Mouse (Mus musculus) liver, embryonic 15.5 days (tissue): ENCODE data around the gene Tmem108. TPM values are rescaled to one million over a fixed set of nuclear protein-coding genes. Genes with fewer than 3 reads are reported as not detected.
A peak's percentile ranks its signal among the peaks of the same experiment; 100 is the strongest.

Experiments used
- ATAC-seq: fragments of 200-750 bp; cut with Nextera tagmentation; 2 replicates; pipeline ENCODE4 v1.8.0; 2017; ENCODE audit warnings: moderate number of reproducible peaks, mild to moderate bottlenecking, moderate library complexity; ENCODE audit not compliant: insufficient read depth
- H3K27ac ChIP-seq: fragments of 300-500 bp; sonication (generic); replicated peaks from 2 replicates; pipeline ENCODE4 v1.5.1; 2015; ENCODE audit warnings: mild to moderate bottlenecking, inconsistent platforms
- H3K27me3 ChIP-seq: fragments of 300-500 bp; sonication (generic); 2 replicates; pipeline ENCODE4 v1.6.1; 2015; ENCODE audit warnings: mild to moderate bottlenecking, inconsistent platforms
- H3K36me3 ChIP-seq: fragments of 300-500 bp; sonication (generic); replicated peaks from 2 replicates; pipeline ENCODE4 v1.6.1; 2015; ENCODE audit warnings: moderate library complexity, mild to moderate bottlenecking, inconsistent platforms
- H3K4me1 ChIP-seq: fragments of 300-500 bp; sonication (generic); replicated peaks from 2 replicates; pipeline ENCODE4 v1.6.1; 2015; ENCODE audit warnings: inconsistent platforms
- H3K4me2 ChIP-seq: fragments of 300-500 bp; sonication (generic); 2 replicates; pipeline ENCODE4 v1.6.1; 2015; ENCODE audit warnings: moderate library complexity, mild to moderate bottlenecking, inconsistent platforms
- H3K4me3 ChIP-seq: fragments of 300-500 bp; sonication (generic); replicated peaks from 2 replicates; pipeline ENCODE4 v1.5.1; 2015; ENCODE audit warnings: mild to moderate bottlenecking, inconsistent platforms
- H3K9ac ChIP-seq: fragments of 300-500 bp; sonication (generic); 2 replicates; pipeline ENCODE4 v1.6.1; 2015; ENCODE audit warnings: moderate library complexity, mild to moderate bottlenecking, inconsistent platforms
- H3K9me3 ChIP-seq: fragments of 300-500 bp; sonication (generic); replicated peaks from 2 replicates; pipeline ENCODE4 v1.6.1; 2016; ENCODE audit warnings: inconsistent platforms
- WGBS: fragments of 180-500 bp; shearing (Covaris S2); methylation state at CpG from one replicate; pipeline ENCODE4 v1.1.7; 2015; ENCODE audit warnings: mixed read lengths; ENCODE audit not compliant: insufficient replicate concordance; 5-methylcytosine and 5-hydroxymethylcytosine counted together
- polyA plus RNA-seq: library from polyadenylated mRNA; unstranded; fragments of >200 nt; fragmentation: Nextera tagmentation; extraction: Ambion mirVana; gene quantifications from 2 replicates; pipeline ENCODE4 v1.2.1, GENCODE M21; 2015

Gene Tmem108
- polyA plus RNA-seq, 1 experiment from 2014 or later = 1.1 TPM

GRCm38 (mm10) chr9:103494346-103495020, 267.2 kb downstream of the Tmem108 start:
- Histone ChIP-seq H3K27ac (no peak overlapping the region), H3K27me3 (no peaks in the 10 kb centered on the region), H3K9ac (no peak overlapping the region), H3K36me3 (no peaks in the 10 kb centered on the region), H3K9me3 (no peaks in the 10 kb centered on the region), H3K4me1 (no peaks in the 10 kb centered on the region), H3K4me3 (no peak overlapping the region), H3K4me2 (no peak overlapping the region)
- WGBS = 40% methylated on average over 7 of the region's 7 CpGs
- 0 out of 2 replicates have a peak, but pooled peaks have one; percentile 5 for ATAC-seq

GRCm38 (mm10) chr9:103491985-103492384, 269.7 kb downstream of the Tmem108 start:
- Histone ChIP-seq H3K4me1 (no peaks in the 10 kb centered on the region), H3K9me3 (no peaks in the 10 kb centered on the region), H3K27ac (no peak overlapping the region), H3K27me3 (no peaks in the 10 kb centered on the region), H3K9ac (no peak overlapping the region), H3K4me2 (no peak overlapping the region), H3K4me3 (no peak overlapping the region), H3K36me3 (no peaks in the 10 kb centered on the region)
- WGBS = 66% methylated on average over 8 of the region's 8 CpGs
- no peak for ATAC-seq

- 16% methylated on average over 2 of the region's 2 CpGs for WGBS
- H3K36me3 ChIP-seq = no peaks in the 10 kb centered on the region
- ATAC-seq = 0 out of 2 replicates have a peak, but pooled peaks have one; percentile 14
- no peak overlapping the region for H3K4me2 ChIP-seq
- no peaks in the 10 kb centered on the region for H3K4me1 ChIP-seq
- H3K9ac ChIP-seq = no peak overlapping the region
- H3K4me3 ChIP-seq = no peak overlapping the region
- no peaks in the 10 kb centered on the region for H3K27me3 ChIP-seq
- H3K27ac ChIP-seq = no peak overlapping the region
- H3K9me3 ChIP-seq = no peaks in the 10 kb centered on the region
Observed at GRCm38 (mm10) chr9:103490439-103490838, 271.2 kb downstream of the Tmem108 start.

GRCm38 (mm10) chr9:103489883-103490282, 271.8 kb downstream of the Tmem108 start:
- no peak overlapping the region for H3K27ac ChIP-seq
- H3K36me3 ChIP-seq = no peaks in the 10 kb centered on the region
- H3K4me3 ChIP-seq = no peak overlapping the region
- no peaks in the 10 kb centered on the region for H3K27me3 ChIP-seq
- H3K9me3 ChIP-seq = no peaks in the 10 kb centered on the region
- ATAC-seq = no peak
- no peak overlapping the region for H3K9ac ChIP-seq
- 47% methylated on average over 4 of the region's 4 CpGs for WGBS
- H3K4me2 ChIP-seq = no peak overlapping the region
- H3K4me1 ChIP-seq = no peaks in the 10 kb centered on the region

GRCm38 (mm10) chr9:103489096-103489495, 272.5 kb downstream of the Tmem108 start:
- Histone ChIP-seq H3K36me3 (no peaks in the 10 kb centered on the region), H3K9me3 (no peaks in the 10 kb centered on the region), H3K4me1 (no peaks in the 10 kb centered on the region), H3K27me3 (no peaks in the 10 kb centered on the region), H3K9ac (no peak overlapping the region), H3K4me2 (no peak overlapping the region), H3K27ac (no peak overlapping the region), H3K4me3 (no peak overlapping the region)
- 35% methylated on average over 7 of the region's 7 CpGs for whole genome bisulfite sequencing
- ATAC-seq = peak; percentile 7; the same call in 1 of the 2 replicates

- Histone ChIP-seq H3K9ac (no peak overlapping the region), H3K4me2 (no peak overlapping the region), H3K36me3 (no peaks in the 10 kb centered on the region), H3K4me1 (0 out of 2 replicates have a peak, but pooled peaks cover 2% of the 10 kb centered on the region), H3K27me3 (no peaks in the 10 kb centered on the region), H3K4me3 (no peak overlapping the region), H3K27ac (no peak overlapping the region), H3K9me3 (no peaks in the 10 kb centered on the region)
- ATAC-seq = no peak
- 27% methylated on average over 6 of the region's 6 CpGs for WGBS
Observed at GRCm38 (mm10) chr9:103486262-103486661, 275.4 kb downstream of the Tmem108 start.

- H3K9ac ChIP-seq = no peak overlapping the region
- no peak for ATAC-seq
- no peaks in the 10 kb centered on the region for H3K27me3 ChIP-seq
- H3K4me3 ChIP-seq = no peak overlapping the region
- no peaks in the 10 kb centered on the region for H3K9me3 ChIP-seq
- peaks cover 8% of the 10 kb centered on the region; the same call in 1 of the 2 replicates for H3K4me1 ChIP-seq
- no peak overlapping the region for H3K27ac ChIP-seq
- no peaks in the 10 kb centered on the region for H3K36me3 ChIP-seq
- 5% methylated on average over 8 of the region's 8 CpGs for WGBS
- no peak overlapping the region for H3K4me2 ChIP-seq
Observed at GRCm38 (mm10) chr9:103485606-103486005, 276.0 kb downstream of the Tmem108 start.

- WGBS = 45% methylated on average over 8 of the region's 8 CpGs
- H3K36me3 ChIP-seq = no peaks in the 10 kb centered on the region
- no peaks in the 10 kb centered on the region for H3K9me3 ChIP-seq
- H3K4me2 ChIP-seq = no peak overlapping the region
- H3K9ac ChIP-seq = no peak overlapping the region
- H3K27me3 ChIP-seq = no peaks in the 10 kb centered on the region
- no peak; the same call in 1 of the 2 replicates for ATAC-seq
- no peak overlapping the region for H3K4me3 ChIP-seq
- H3K27ac ChIP-seq = no peak overlapping the region
- peaks cover 8% of the 10 kb centered on the region; the same call in 1 of the 2 replicates for H3K4me1 ChIP-seq
Observed at GRCm38 (mm10) chr9:103480603-103481220, 280.9 kb downstream of the Tmem108 start.

GRCm38 (mm10) chr9:103480044-103480576, 281.5 kb downstream of the Tmem108 start, which contains the start of gene Bfsp2:
TSS of gene Bfsp2 (minus strand) at chr9:103480420.
- Histone ChIP-seq H3K4me1 (peaks cover 8% of the 10 kb centered on the region; the same call in 1 of the 2 replicates), H3K36me3 (no peaks in the 10 kb centered on the region), H3K27ac (no peak within 1 kb of the TSS), H3K4me2 (no peak within 1 kb of the TSS), H3K9me3 (no peaks in the 10 kb centered on the region), H3K27me3 (no peaks in the 10 kb centered on the region), H3K4me3 (no peak within 1 kb of the TSS), H3K9ac (no peak within 1 kb of the TSS)
- ATAC-seq = no peak
- WGBS = 58% methylated on average over 9 of the region's 9 CpGs

DNA sequence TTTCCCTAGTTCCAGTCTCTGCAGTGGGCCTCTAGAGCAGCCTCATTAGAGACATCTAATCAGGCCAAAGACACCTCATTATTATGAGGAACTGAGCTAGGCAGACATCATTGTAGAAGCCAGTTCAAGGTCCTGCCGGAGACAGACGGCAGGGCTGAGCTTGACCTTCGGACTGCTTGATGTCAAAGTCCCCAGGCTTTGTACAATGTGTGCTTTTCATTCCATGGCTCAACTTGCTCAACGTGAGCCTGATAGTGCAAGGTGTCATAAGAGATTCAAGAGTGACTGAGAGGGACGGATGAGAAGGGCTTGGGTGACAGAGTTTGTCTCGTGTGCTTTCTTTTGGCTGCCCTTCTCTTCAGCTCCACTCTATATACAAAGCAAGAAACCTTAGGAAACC, 286.2 kb downstream of the Tmem108 start:
- Histone ChIP-seq H3K27me3 (no peaks in the 10 kb centered on the region), H3K9ac (no peak overlapping the region), H3K4me3 (no peak overlapping the region), H3K27ac (0 out of 2 replicates have a peak overlapping the region, but pooled peaks have one; percentile 21), H3K9me3 (no peaks in the 10 kb centered on the region), H3K36me3 (no peaks in the 10 kb centered on the region), H3K4me1 (peaks cover 7% of the 10 kb centered on the region), H3K4me2 (no peak overlapping the region)
- 56% methylated on average over 6 of the region's 6 CpGs for WGBS
- peak; percentile 54; the same call in 1 of the 2 replicates for ATAC-seq

GRCm38 (mm10) chr9:103473915-103474688, 287.5 kb downstream of the Tmem108 start:
- no peak for ATAC-seq
- H3K4me1 ChIP-seq = peaks cover 7% of the 10 kb centered on the region
- H3K27ac ChIP-seq = no peak overlapping the region
- no peaks in the 10 kb centered on the region for H3K9me3 ChIP-seq
- no peak overlapping the region for H3K4me2 ChIP-seq
- no peak overlapping the region for H3K4me3 ChIP-seq
- H3K36me3 ChIP-seq = no peaks in the 10 kb centered on the region
- H3K27me3 ChIP-seq = no peaks in the 10 kb centered on the region
- no peak overlapping the region for H3K9ac ChIP-seq
- 12% methylated on average over 13 of the region's 13 CpGs for WGBS
